Mouse (Mus musculus): ENCODE measurements at regions not wholly inside any gene's neighbourhood (a gene's known extent, or its start where the extent isn't known, plus 50 kb on each side); places are given as distances from the start of the nearest gene placed in this dataset.

GRCm38 (mm10) chr3:115655020-115655419, 59.9 kb downstream of the S1pr1 start:
- no peak for DNase-seq

- no peak for DNase-seq
Observed at GRCm38 (mm10) chr3:115652236-115652635, 62.6 kb downstream of the S1pr1 start.

GRCm38 (mm10) chr3:115649338-115650117, 65.3 kb downstream of the S1pr1 start:
- DNase-seq: no peak

GRCm38 (mm10) chr3:115646993-115647392, 67.9 kb downstream of the S1pr1 start:
- peak; percentile 33 for DNase-seq

GRCm38 (mm10) chr3:115644307-115644706, 70.6 kb downstream of the S1pr1 start:
- no peak for DNase-seq

- DNase-seq: peak; percentile 91
Observed at GRCm38 (mm10) chr3:115642846-115643260, 72.0 kb downstream of the S1pr1 start.

- peak; percentile 19 for DNase-seq
Observed at GRCm38 (mm10) chr3:115642001-115642845, 72.6 kb downstream of the S1pr1 start.

- peak; percentile 68 for DNase-seq
Observed at GRCm38 (mm10) chr3:115641411-115641810, 73.5 kb downstream of the S1pr1 start.

- peak; percentile 53 for DNase-seq
Observed at GRCm38 (mm10) chr3:115635487-115635886, 79.4 kb downstream of the S1pr1 start.

- DNase-seq: no peak
Observed at GRCm38 (mm10) chr3:115635081-115635480, 79.8 kb downstream of the S1pr1 start.

- no peak for DNase-seq
Observed at GRCm38 (mm10) chr3:115632417-115632743, 82.5 kb downstream of the S1pr1 start.

GRCm38 (mm10) chr3:115631573-115632416, 83.1 kb downstream of the S1pr1 start:
- DNase-seq: no peak

GRCm38 (mm10) chr3:115622920-115623319, 92.0 kb downstream of the S1pr1 start:
- DNase-seq: no peak

- peak; percentile 16 for DNase-seq
Observed at GRCm38 (mm10) chr3:115622300-115622699, 92.6 kb downstream of the S1pr1 start.

GRCm38 (mm10) chr3:115619970-115620369, 94.9 kb downstream of the S1pr1 start:
- DNase-seq: peak; percentile 56

GRCm38 (mm10) chr3:115615994-115616598, 98.8 kb downstream of the S1pr1 start:
- DNase-seq: peak; percentile 52

- no peak for DNase-seq
Observed at GRCm38 (mm10) chr3:115612859-115613258, 102.0 kb downstream of the S1pr1 start.

GRCm38 (mm10) chr3:115608087-115608486, 106.8 kb downstream of the S1pr1 start:
- DNase-seq: no peak

GRCm38 (mm10) chr3:115604734-115605279, 110.1 kb downstream of the S1pr1 start:
- no peak for DNase-seq

- DNase-seq: no peak
Observed at GRCm38 (mm10) chr3:115604267-115604666, 110.6 kb downstream of the S1pr1 start.

GRCm38 (mm10) chr3:115603803-115604202, 111.1 kb downstream of the S1pr1 start:
- DNase-seq: no peak

GRCm38 (mm10) chr3:115599281-115599680, 115.6 kb downstream of the S1pr1 start:
- DNase-seq: no peak
